Mouse (Mus musculus): Measurements from ENCODE around the gene Gadd45gip1. TPM values are rescaled to one million over a fixed set of nuclear protein-coding genes. Genes with fewer than 3 reads are reported as not detected.
A peak's percentile ranks its signal among the peaks of the same experiment; 100 is the strongest.

Gadd45gip1 gene
- polyA plus RNA-seq, 1 experiment from 2014 or later, result 38.6 TPM

DNA sequence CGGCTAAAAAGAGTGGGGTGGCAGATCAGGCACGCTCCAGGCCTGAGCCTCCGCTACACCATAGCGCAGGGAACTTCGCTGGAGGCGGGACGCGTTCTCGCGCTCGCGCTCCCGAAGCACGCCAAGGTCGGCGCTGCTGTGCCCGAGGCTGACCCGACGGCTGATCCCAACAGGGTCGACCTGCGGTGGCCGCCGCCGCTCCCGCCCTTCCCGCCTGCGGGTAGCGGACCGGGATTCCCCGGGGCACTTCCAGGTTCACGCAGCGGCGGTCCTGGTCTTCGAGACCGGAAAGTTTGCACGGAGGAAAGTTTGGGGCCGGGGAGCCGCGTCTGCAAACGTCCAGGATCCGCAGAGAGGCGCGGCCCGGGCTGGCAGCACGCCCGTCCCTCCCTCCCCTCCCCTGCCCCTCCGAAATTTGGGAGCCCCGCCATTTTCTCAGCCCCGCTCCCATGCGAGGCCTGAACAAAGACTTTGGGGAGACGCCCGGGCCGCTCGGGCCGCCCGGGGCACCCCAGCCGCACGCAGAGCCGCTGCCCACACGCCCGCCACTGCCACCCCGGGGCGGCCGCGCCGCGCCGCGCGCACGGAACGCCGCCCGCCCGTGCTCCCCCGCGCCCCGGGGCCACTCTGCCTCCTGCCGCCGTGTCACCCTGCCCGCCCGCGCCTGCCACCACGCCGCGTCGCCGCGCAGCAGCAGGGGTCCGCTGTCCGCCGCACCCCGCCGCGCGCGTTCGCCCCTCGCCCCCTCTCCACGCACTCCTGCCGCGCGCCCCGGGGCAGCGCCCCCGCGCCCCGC is 32.0 kb upstream of the Gadd45gip1 start:
- no peak overlapping the region for H3K27ac ChIP-seq
- ATAC-seq (ENCODE audit: low FRiP score), result no peak

DNA sequence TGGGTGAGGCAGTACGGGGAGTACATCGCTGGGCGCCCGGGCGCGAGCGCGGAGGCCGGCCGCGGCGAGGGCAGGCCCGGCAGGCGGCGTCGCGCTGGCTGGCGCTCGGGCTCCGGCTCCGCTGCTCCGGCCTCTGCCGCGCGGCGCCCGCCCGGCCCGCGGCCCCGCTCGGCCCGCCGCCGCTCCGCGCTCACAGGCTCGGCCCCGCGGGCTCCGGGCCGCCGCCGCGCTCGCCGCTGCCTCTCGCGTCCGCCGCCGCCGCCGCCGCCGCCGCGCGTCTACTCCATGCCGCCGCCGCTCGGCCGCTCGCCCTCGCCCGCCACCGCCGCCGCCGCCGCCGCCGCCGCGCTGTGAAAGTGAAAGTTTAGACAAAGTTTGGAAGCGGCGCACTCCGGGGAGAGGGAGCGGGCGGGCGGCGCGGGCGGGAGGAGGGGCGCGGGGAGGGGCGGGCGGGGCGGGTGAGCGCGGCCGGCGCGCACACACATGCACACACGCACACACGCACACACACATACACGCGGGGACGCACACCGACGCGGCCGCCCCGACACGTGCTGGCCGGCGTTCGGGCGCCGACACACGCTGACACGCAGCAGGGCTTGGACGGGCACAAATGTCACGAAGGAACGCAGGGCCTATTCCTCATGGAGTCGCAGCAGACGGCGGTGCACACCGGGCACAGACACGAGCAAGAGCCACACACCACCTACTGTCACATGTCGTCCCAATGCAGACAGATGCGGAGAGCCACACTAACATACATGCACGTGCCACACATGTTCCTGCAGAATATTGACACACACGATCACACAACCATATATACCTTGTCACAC is 31.1 kb upstream of the Gadd45gip1 start, which contains the start of gene Nfix:
Gene Nfix (minus strand): TSS at position 346 of the 833 bp plus-strand sequence.
- ATAC-seq (ENCODE audit: low FRiP score), result 0 out of 2 replicates have a peak, but pooled peaks have one; percentile 26
- H3K4me1 ChIP-seq, result peaks cover 25% of the 10 kb centered on the region
- peak within 1 kb of the TSS; percentile 57 for H3K4me3 ChIP-seq
- H3K36me3 ChIP-seq, result peaks cover 7% of the 10 kb centered on the region; the same call in 1 of the 2 replicates
- no peak within 1 kb of the TSS for H3K27ac ChIP-seq
- peak within 1 kb of the TSS; percentile 71 for H3K4me2 ChIP-seq (replicated peaks)
- peaks cover 92% of the 10 kb centered on the region for H3K27me3 ChIP-seq
- no peaks in the 10 kb centered on the region for H3K9me3 ChIP-seq (replicated peaks)
- whole genome bisulfite sequencing, result 2% methylated on average over 53 of the region's 125 CpGs
- H3K9ac ChIP-seq, result peak within 1 kb of the TSS; percentile 78

More for the DNA sequence above, 32.0 kb upstream of the Gadd45gip1 start:
- Histone ChIP-seq H3K4me2 (replicated peaks) (peak overlapping the region; percentile 71), H3K36me3 (peaks cover 7% of the 10 kb centered on the region; the same call in 1 of the 2 replicates), H3K27me3 (peaks cover 91% of the 10 kb centered on the region), H3K4me1 (peaks cover 31% of the 10 kb centered on the region), H3K9me3 (replicated peaks) (no peaks in the 10 kb centered on the region), H3K9ac (peak overlapping the region; percentile 78), H3K4me3 (peak overlapping the region; percentile 57)
- WGBS, result under 1% methylated on average over 61 of the region's 108 CpGs

DNA sequence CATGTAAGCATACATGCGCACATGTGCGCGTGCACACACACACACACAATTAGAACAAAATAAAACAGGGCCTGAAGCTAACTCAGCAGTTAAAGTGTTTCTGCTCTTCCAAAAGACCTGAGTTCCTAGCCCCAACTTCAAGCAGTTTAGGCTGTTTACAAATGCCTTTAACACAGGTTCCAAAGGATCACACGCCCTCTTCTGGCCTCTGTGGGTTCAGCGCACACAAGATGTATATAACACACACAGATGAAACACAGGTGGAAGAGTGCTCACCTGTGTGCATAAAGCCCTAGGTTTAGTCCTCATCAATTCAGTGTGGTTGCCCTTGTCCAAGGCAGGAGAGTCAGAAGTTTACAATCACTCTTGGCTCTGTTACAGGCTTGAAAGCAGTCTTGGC is 25.3 kb upstream of the Gadd45gip1 start:
- H3K4me1 ChIP-seq, result peaks cover 14% of the 10 kb centered on the region
- no peaks in the 10 kb centered on the region for H3K36me3 ChIP-seq
- H3K4me3 ChIP-seq, result no peak overlapping the region
- H3K27me3 ChIP-seq, result peaks cover 79% of the 10 kb centered on the region
- H3K9ac ChIP-seq, result no peak overlapping the region
- ATAC-seq (ENCODE audit: low FRiP score), result no peak
- no peak overlapping the region for H3K27ac ChIP-seq
- 0 out of 2 replicates have a peak, but pooled peaks cover 3% of the 10 kb centered on the region for H3K9me3 ChIP-seq (replicated peaks)
- 94% methylated on average over 5 of the region's 5 CpGs for WGBS
- H3K4me2 ChIP-seq (replicated peaks), result no peak overlapping the region

DNA sequence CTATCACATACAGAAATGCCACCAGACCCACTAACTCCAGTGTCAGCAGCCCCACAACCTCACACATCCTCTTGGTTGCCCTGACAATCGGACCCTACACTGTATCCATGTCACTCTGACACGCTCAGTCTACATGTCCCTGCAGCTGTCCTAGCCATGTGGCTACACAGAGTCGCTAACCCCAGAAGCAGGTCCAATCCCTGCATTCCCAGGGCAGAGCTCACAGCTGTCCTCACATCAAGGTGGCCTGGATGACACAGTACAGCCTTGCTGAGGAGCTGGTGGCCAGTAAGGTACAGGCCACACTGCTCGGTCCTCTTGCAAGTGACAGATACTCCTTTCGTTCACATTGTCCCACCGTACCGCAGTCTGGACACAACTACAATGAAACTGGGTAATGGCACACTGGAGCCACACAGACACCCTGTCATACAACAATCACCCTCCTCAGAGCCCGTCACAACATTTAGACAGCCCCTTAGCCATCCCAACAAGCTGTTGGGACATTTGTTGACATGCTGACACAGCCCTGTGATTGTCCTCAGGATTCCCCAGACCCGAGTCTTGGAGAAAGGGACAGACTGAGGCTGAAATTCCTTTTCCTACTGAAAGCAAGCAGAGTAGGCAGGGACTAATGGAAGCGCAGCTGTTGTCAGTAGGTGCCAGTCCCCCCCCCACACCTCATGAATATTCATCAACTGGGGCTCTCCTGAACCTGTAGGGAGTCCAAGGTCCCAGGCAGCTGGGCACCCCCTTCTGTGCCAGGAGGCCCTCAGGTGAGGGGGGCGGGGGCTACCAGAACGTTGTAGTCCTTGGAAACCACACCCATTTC is 22.0 kb upstream of the Gadd45gip1 start:
- 52% methylated on average over 12 of the region's 12 CpGs for WGBS
- Histone ChIP-seq H3K4me3 (no peak overlapping the region), H3K9ac (no peak overlapping the region), H3K4me1 (peaks cover 35% of the 10 kb centered on the region), H3K27me3 (peaks cover 70% of the 10 kb centered on the region), H3K9me3 (replicated peaks) (0 out of 2 replicates have a peak, but pooled peaks cover 3% of the 10 kb centered on the region), H3K27ac (0 out of 2 replicates have a peak overlapping the region, but pooled peaks have one; percentile 2), H3K4me2 (replicated peaks) (no peak overlapping the region), H3K36me3 (no peaks in the 10 kb centered on the region)
- ATAC-seq (ENCODE audit: low FRiP score), result peak; percentile 33; the same call in 1 of the 2 replicates

DNA sequence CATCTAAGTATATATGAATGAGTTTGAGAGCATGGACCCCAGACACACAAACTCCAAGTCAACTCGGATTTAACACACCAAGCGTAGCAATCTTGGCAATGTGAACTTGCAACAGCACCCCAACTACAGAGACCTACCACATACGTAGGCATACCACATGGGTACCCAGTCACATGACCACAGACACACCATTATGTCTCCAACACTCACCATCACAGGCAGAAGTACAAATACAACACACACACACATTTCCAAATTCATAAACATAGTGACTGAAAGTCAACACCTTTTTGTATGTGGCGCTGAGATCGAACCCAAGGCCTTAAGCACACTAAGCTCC is 21.4 kb upstream of the Gadd45gip1 start:
- no peak overlapping the region for H3K4me2 ChIP-seq (replicated peaks)
- no peak for ATAC-seq (ENCODE audit: low FRiP score)
- no peak overlapping the region for H3K27ac ChIP-seq
- H3K36me3 ChIP-seq, result no peaks in the 10 kb centered on the region
- 73% methylated on average over 5 of the region's 5 CpGs for WGBS
- H3K27me3 ChIP-seq, result peaks cover 70% of the 10 kb centered on the region
- H3K4me3 ChIP-seq, result no peak overlapping the region
- H3K9me3 ChIP-seq (replicated peaks), result 0 out of 2 replicates have a peak, but pooled peaks cover 3% of the 10 kb centered on the region
- no peak overlapping the region for H3K9ac ChIP-seq
- H3K4me1 ChIP-seq, result peaks cover 41% of the 10 kb centered on the region

DNA sequence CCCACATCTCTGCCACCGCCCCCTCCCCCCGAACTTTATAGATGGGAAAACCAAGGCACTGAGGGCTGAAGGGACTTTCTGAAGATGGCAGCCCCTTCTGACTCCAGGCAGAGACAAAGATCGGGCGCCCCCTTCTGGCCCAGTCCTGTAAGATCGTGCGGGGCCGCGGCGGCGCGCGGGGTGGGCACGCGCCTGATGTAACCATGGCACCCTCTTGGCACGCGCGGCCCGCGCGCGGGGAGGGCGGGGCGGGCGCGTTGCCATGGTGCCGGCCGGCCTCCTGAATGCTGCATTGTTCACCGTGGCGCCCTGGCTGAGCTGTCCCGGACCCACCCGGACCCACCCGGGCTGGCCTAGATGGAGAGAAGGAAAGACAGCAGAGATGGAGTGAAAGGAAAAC is 20.4 kb upstream of the Gadd45gip1 start:
- Histone ChIP-seq H3K9ac (no peak overlapping the region), H3K9me3 (replicated peaks) (0 out of 2 replicates have a peak, but pooled peaks cover 3% of the 10 kb centered on the region), H3K4me3 (peak overlapping the region; percentile 27), H3K4me2 (replicated peaks) (peak overlapping the region; percentile 50), H3K27ac (peak overlapping the region; percentile 64; the same call in 1 of the 2 replicates), H3K4me1 (peaks cover 50% of the 10 kb centered on the region), H3K27me3 (peaks cover 64% of the 10 kb centered on the region), H3K36me3 (no peaks in the 10 kb centered on the region)
- peak; percentile 80 for ATAC-seq (ENCODE audit: low FRiP score)
- 2% methylated on average over 30 of the region's 32 CpGs for WGBS

DNA sequence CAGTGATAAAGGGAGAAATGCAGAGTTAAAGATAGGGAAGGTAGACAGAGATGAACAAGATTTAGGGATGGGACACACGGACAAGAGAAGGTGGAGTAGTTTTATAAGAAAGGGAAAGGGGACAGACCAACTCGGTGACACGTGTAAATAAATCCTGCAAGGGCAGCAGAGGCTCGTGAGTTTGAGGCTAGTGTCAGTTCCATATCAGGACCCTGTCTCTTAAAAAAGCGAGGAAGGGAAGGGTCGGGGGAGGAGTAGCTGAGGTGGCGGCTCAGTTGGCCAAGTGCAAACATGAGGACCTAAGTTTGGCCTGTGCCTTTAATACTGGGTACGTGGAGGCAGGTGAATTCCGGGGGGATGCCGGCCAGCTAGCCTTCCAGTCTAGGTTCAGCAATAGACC is 20.0 kb upstream of the Gadd45gip1 start:
- ATAC-seq (ENCODE audit: low FRiP score), result no peak
- H3K27me3 ChIP-seq, result peaks cover 64% of the 10 kb centered on the region

DNA sequence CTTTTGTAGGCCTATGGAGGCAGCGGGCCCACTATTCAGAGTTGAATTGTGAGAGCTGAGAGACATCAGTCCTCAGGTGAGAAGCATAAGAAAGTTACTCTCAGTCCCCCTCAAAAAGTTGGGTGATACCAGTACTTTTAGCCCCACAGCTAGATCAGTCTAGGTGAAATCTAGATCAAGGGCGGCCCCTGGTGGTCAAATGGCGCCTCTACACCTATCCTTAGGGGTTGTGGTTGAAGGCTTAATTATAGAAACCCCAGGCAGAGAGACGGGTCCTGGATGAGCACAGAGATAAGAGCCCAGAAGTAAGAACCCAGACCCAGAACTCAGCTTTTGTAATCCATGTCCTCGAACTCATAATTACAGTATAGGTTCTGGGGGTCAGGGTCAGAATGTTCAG is 18.3 kb upstream of the Gadd45gip1 start:
- Histone ChIP-seq H3K4me1 (peaks cover 50% of the 10 kb centered on the region), H3K4me2 (replicated peaks) (no peak overlapping the region), H3K27ac (0 out of 2 replicates have a peak overlapping the region, but pooled peaks have one; percentile 25), H3K9me3 (replicated peaks) (no peaks in the 10 kb centered on the region), H3K9ac (no peak overlapping the region), H3K27me3 (peaks cover 54% of the 10 kb centered on the region), H3K4me3 (no peak overlapping the region), H3K36me3 (no peaks in the 10 kb centered on the region)
- 2% methylated on average over 5 of the region's 5 CpGs for WGBS
- no peak for ATAC-seq (ENCODE audit: low FRiP score)

More for the DNA sequence above, 20.0 kb upstream of the Gadd45gip1 start:
- H3K4me2 ChIP-seq (replicated peaks), result peak overlapping the region; percentile 50
- H3K9me3 ChIP-seq (replicated peaks), result no peaks in the 10 kb centered on the region
- H3K4me3 ChIP-seq, result peak overlapping the region; percentile 27
- H3K4me1 ChIP-seq, result peaks cover 50% of the 10 kb centered on the region
- H3K36me3 ChIP-seq, result no peaks in the 10 kb centered on the region
- H3K27ac ChIP-seq, result peak overlapping the region; percentile 64
- peak overlapping the region; percentile 35; the same call in 1 of the 2 replicates for H3K9ac ChIP-seq
- 16% methylated on average over 10 of the region's 10 CpGs for WGBS

DNA sequence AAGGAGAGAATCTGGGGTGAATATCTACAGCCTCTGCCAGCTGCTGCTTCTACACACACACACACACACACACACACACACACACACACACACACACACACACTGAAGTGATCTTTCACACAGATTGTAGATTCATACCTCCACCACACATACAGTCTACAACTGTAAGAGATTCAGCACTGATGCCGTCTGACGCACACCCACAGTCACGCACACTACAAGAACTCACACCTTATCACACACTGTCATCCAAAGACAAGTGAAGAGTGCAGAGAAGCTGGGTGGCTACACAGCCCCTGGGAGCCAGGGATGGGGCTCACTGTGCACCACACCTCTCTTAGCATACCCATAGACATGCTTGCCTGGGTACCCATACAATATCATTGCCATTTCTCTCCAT is 17.5 kb upstream of the Gadd45gip1 start:
- Histone ChIP-seq H3K36me3 (no peaks in the 10 kb centered on the region), H3K4me3 (no peak overlapping the region), H3K4me1 (peaks cover 50% of the 10 kb centered on the region), H3K27ac (peak overlapping the region; percentile 25), H3K9ac (no peak overlapping the region), H3K4me2 (replicated peaks) (no peak overlapping the region), H3K27me3 (peaks cover 47% of the 10 kb centered on the region), H3K9me3 (replicated peaks) (no peaks in the 10 kb centered on the region)
- no peak for ATAC-seq (ENCODE audit: low FRiP score)
- 81% methylated on average over 3 of the region's 3 CpGs for WGBS

DNA sequence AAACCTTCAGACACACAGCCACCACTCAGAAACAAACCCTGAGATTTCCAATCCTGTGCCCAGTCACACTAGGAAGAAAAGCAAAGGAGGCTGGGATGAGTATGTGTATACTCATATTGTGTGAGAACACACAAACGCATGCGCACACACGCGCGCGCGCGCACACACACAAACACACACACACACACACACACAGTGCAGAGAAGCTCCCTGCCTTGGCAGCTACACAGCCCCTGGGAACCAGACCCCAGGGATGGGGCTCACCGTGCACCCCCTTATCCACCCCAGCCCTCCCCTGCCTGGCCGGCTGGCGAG is 17.1 kb upstream of the Gadd45gip1 start:
- H3K27ac ChIP-seq, result peak overlapping the region; percentile 25; the same call in 1 of the 2 replicates
- WGBS, result 79% methylated on average over 11 of the region's 11 CpGs

DNA sequence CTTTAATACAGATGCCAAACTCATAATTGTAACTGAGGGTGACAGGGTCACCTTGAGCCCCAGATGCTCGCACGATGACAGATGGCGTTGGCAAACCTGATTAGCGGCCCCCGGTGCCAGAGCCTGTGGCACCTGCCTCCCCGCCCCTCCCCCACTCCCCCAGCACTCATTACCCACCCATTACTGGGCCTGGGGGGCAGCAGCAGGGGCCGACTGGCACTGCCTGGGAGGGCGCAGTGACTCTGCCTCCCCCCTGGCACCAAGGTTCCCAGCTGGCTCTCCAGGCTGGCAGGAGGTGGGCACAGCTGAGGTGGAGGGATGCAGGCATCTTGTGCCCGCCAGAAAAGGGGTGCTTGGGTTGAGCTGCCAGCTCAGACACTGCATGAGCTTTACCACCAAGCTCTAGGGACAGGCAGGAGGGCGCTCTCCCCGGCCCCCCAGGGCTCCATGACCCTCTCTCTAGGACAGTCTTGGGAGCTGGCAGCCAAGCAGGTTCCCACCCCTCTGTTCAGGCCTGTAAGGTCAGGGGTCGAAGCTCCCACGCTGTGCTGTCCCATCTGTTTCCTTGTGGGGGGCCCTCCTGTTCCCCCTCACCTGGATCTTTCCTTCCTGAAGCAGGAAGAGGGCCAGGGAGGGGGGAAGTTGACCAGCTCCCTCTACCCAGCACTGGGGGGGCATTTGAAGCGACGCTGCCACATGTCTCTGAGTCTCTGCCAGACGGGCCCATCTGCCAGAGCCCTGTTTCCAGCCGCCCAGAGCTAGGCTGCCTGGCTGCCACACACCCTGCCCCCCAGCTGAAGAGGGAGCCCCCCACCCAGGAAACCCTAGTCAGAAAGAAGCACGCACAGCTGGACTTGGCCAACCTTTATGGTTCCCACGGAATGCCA is 16.5 kb upstream of the Gadd45gip1 start:
- Histone ChIP-seq H3K4me2 (replicated peaks) (peak overlapping the region; percentile 22), H3K27ac (peak overlapping the region; percentile 68), H3K9me3 (replicated peaks) (no peaks in the 10 kb centered on the region), H3K4me1 (peaks cover 42% of the 10 kb centered on the region), H3K9ac (peak overlapping the region; percentile 35), H3K36me3 (no peaks in the 10 kb centered on the region), H3K4me3 (no peak overlapping the region), H3K27me3 (peaks cover 42% of the 10 kb centered on the region)
- ATAC-seq (ENCODE audit: low FRiP score), result peak; percentile 44
- 36% methylated on average over 19 of the region's 19 CpGs for WGBS

More for the DNA sequence above, 17.1 kb upstream of the Gadd45gip1 start:
- H3K4me2 ChIP-seq (replicated peaks), result peak overlapping the region; percentile 22; the same call in 1 of the 2 replicates
- peaks cover 48% of the 10 kb centered on the region for H3K4me1 ChIP-seq
- H3K4me3 ChIP-seq, result no peak overlapping the region
- peaks cover 43% of the 10 kb centered on the region for H3K27me3 ChIP-seq
- H3K9me3 ChIP-seq (replicated peaks), result no peaks in the 10 kb centered on the region
- peak; percentile 39 for ATAC-seq (ENCODE audit: low FRiP score)
- no peaks in the 10 kb centered on the region for H3K36me3 ChIP-seq
- H3K9ac ChIP-seq, result 0 out of 2 replicates have a peak overlapping the region, but pooled peaks have one; percentile 35
